Mouse (Mus musculus) lung, postnatal 25 days (tissue): Measurements from ENCODE around the gene Rnaseh2b.

ENCODE experiments used
- DNase-seq: peaks from one replicate; pipeline ENCODE4 v3.0.0; 2022; ENCODE audit warnings: low spot score

Gene Rnaseh2b

GRCm38 (mm10) chr14:62322581-62323344 lies 30.4 kb downstream of the Rnaseh2b start:
- DNase-seq, result no peak

- DNase-seq, result no peak
These were observed 31.1 kb downstream of the Rnaseh2b start for GRCm38 (mm10) chr14:62323457-62323856.

- no peak for DNase-seq
These were observed 32.6 kb downstream of the Rnaseh2b start for GRCm38 (mm10) chr14:62324943-62325342.

DNA sequence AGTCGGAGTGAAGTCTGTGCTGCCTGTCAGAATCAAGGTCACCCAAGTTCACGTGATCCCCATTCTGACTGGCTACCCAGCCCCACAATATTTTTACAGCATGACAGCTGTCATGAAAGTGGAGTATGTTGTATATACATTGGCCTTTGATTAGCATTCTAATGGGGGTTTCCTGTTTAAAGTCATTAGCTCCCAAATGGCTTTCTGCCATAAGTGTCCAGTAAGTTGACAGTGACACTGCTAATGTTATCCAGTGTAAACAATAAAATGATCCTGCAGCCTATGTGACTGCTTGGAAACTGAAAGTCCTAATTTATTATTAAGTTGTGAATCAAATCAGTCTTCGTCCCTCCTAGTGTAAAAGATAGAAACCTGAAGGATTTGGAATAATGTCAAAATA lies 33.6 kb downstream of the Rnaseh2b start:
- no peak for DNase-seq

DNA sequence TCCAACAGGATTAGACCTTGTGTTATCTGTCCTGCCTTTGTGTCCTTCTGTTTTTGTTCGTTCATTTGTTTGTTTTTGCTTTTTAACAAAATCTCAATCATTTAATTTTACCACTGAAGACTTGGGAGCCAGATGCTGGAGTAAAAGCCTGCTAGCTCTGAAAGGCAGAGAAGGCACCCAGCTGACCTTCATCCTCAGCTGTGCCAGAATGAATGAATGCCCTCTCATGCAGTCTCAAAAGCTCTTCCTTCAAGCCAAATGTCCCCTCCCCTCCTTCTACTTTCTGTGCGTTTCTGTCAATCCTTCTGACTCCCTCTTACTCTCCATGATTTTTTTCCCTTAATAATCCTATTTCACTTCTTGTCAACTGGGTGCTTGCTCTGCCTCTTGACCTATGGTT lies 34.8 kb downstream of the Rnaseh2b start:
- no peak for DNase-seq

DNA sequence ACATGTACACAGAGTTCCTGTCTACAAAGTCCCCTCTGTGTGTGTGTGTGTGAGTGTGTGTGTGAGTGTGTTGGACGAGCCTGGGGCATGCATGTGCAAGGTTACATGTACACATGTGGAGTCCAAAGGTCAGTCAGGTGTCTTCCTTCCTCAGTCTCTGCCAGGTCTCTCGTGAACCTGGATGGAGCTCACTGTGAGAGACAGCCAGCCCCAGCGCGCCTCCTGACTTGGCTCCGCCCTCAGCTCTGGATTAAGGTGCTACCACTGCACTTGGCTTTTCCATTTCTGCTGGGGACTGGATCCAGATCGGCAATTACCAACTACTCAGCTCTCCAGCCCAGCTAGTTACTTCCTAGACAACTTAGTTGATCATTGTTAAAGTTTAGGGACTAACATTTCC lies 36.2 kb downstream of the Rnaseh2b start:
- DNase-seq, result no peak

DNA sequence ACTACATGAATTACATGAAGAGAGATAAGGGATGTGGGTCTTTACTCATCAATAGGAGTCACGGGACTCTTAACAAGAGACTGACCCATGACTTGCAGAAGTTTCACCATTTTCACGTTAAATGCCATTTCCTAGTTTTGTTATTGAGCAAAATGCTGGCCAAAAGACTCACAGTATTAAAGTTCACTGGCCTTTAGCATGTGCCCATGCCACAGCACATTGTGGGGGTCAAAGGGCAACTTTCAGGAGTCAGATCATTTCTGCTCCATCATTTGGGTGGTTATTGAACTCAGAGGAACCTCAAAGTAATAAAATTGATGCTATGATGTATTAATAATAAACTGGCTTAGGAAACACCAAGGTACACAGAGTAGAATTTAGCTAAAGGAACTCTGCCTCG lies 37.2 kb downstream of the Rnaseh2b start:
- no peak for DNase-seq

DNA sequence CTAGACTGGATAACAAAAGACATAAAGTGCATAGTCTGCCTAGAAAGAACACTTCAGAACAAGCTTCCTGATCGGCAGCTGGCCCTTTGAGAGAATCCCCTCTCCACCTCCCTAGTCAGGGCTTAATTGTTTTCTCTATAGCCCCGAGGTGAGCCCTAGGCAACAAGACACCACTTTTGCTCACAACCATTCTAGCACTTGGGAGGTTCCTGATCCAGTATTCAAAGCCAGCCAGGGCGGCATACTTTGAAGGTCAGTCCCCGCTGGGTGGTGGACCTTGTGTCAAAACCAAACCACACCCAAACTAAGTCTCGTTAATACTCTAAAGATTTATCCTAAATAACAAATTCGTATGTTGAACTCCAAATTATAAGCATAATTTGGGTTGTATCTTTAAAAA lies 39.1 kb downstream of the Rnaseh2b start:
- DNase-seq, result no peak

GRCm38 (mm10) chr14:62331866-62332619 lies 39.7 kb downstream of the Rnaseh2b start:
- peak; percentile 87 for DNase-seq

DNA sequence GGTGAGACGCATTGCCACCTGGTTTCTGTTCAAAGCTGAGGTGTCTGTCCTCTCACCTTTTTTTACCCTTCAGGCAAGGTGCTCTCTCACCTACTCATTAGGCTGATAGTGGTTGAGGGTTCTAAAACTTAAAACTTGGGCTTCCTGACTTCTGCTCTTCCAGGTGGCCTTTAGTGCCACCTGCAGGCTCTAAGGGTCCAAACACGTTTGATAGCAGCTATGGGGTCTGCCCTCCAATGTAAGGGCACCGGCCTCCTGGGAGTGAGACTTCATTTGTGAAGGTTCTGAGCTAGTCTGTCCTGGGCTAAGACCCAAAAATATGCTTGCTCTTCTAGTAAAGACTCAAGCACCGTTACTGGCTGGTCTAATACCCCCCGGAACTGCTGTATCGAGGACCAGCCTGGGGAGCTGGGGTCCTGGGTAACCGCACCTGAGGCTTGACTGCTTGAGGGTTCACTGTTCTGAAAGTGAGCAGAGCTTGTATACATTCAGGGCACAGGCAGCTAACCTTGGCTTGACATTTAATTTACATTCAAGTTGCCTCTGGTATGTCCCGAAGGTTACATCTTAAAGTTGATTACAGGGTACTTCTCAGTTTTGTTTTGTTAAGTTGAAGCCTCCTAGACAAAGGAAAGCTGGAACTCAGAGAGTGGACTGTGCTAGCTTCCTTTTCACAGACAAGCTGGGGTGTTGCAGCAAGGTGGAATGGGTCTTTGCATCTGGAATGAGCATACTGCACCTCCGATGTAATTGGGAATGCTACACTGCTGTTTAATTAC lies 41.7 kb downstream of the Rnaseh2b start:
- DNase-seq, result no peak

DNA sequence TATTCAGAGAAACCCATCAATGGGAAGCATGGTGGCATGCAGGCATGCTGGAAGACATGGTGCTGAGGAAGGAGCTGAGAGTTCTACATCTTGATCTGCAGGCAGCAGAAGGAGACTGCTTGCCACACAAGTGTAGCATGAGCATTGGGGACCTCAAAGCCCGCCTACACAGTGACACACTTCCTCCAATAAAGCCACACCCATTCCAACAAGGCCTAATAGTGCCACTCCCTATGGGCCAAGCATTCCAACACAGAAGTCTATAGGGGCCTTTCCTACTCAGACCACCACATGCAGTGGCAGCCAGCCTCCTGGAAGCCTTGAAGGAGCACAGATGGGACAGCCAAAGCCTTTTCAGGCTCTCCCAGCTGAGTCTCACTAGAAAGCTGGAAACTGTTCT lies 46.8 kb downstream of the Rnaseh2b start:
- no peak for DNase-seq

DNA sequence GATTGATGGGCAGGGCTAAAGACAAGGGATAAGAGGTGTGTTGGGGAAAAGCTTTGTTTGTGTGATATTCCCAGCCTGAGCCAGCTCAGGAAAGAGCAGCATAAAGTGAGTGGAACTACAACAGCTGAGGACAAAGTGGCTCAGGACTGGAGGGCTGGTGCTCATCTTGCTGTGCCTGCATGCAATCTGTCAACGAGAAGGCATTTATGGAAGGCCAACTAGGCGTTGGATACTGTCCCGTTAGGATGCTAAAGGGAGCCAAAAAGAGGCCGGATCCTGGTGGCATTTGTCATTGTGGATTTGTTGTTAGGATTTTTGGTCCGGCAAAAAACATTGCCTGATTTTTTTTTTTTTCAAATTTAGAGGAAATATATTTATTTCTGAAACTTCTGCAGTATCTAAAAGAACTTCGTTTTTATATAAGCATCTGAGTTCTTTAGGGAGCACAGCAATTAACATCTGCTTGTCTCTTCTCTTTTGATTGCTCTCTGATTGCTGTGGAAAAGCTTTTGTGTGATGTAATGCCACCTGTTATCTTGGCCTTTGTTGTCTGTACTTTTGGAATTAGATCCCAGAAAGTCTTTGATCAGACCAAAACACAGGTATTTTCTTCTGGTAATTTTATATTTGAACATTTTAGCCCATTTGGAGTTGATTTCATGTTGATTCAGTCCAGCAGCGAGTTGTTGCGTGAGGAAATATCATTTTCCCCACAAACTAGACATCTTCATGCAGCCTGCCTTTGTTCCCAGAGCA lies 49.7 kb downstream of the Rnaseh2b start:
- DNase-seq, result no peak

GRCm38 (mm10) chr14:62342643-62343144 lies 50.3 kb downstream of the Rnaseh2b start:
- peak; percentile 10 for DNase-seq

GRCm38 (mm10) chr14:62346570-62346969 lies 54.2 kb downstream of the Rnaseh2b start:
- DNase-seq, result no peak

DNA sequence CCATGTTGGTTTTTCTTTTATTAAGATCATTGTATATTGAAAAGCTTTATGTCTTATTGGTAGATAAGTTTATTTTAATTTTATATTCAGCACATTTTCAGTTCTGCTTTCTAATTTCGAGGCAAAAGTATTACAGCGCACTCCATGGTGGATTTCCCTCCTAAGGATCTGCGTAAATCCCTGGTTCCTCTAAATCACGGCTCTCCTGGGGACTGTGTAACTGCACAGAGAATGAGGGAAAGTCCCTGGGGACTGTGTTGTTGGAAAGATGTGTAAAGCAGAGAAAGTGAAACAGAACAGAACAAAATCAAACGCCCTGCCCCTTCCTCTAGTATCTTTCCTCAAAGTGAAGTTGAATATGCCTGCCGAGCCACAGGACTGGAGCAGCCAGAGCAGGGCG lies 54.7 kb downstream of the Rnaseh2b start:
- DNase-seq, result no peak

DNA sequence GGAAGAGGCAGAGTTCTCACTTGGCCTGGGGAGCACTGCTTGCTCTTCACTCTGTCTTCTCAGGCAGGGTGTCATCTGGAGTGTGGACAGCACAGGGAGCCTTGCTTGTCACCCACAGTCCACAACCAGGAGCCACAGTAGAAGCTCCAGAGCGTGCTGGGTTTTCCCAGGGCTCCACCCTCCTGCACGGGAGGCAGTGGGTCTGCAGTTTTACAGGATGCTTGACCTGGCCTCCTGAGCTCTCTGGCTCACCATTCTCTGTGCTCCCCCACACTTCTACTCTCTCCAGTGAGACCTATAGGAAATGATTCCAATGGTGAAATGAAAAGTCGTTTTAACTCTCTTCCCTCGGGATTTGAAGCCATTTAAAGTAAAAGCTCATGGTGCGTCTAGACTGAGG lies 57.4 kb downstream of the Rnaseh2b start:
- DNase-seq, result no peak

GRCm38 (mm10) chr14:62350186-62350585 lies 57.8 kb downstream of the Rnaseh2b start:
- no peak for DNase-seq

- no peak for DNase-seq
These were observed 58.5 kb downstream of the Rnaseh2b start for GRCm38 (mm10) chr14:62350890-62351289.

- DNase-seq, result no peak
These were observed 61.0 kb downstream of the Rnaseh2b start for GRCm38 (mm10) chr14:62353372-62353771.

GRCm38 (mm10) chr14:62353793-62354192 lies 61.4 kb downstream of the Rnaseh2b start:
- no peak for DNase-seq

DNA sequence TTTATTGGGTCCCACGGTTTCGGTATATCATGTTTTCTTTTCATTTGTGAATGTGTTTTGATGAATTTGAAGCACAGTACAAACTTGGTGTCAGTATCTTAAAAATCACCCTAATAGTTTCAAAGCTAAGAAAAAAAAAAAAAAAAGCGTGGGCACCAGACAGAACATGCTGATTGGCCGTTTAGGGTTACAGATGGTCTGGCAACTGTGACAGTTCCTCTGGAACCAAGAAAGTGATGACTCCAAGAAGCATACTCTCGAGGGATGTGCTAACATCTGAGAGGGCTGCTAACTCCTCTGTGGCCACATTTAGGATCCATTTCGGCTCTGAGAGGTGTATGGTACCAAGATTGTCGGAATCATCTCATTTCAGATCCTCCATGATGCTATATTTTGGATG lies 62.8 kb downstream of the Rnaseh2b start:
- DNase-seq, result no peak
